Mouse (Mus musculus) testis, adult 10 weeks (tissue): ENCODE data around the gene Tas2r121. TPM values are rescaled to one million over a fixed set of nuclear protein-coding genes. Genes with fewer than 3 reads are reported as not detected.

Experiments
- polyA plus RNA-seq: library from polyadenylated mRNA; stranded (reverse); fragments of 350-450 nt; fragmentation: Illumina TruSeq; extraction: RNeasy Lipid Tissue Mini Kit (QIAGEN cat#74804); gene quantifications from one replicate; pipeline ENCODE4 v1.2.3, GENCODE M21; 2014; ENCODE audit warnings: low read depth, low replicate concordance

Tas2r121 gene
- polyA plus RNA-seq: not detected

DNA sequence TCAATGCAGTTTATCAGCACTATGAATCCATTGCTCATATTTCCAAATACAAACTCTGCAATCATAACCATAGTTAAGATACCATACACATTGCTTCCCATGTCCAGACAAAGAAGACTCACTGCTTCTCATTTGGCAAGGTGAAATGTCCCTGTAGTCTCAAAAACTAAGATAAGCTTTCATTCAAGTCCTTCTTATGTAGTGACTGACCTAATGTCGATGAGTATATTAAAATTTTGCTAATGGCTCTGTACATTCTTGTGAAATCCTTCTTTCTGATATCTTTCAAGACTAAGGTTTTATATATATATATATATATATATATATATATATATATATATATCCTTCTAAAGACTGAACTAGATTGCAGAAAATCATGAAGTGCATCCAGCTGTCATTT, at the start of gene Tas2r121:
Tas2r121 (minus strand) TSS at position 101 of the 400 bp plus-strand sequence.

DNA sequence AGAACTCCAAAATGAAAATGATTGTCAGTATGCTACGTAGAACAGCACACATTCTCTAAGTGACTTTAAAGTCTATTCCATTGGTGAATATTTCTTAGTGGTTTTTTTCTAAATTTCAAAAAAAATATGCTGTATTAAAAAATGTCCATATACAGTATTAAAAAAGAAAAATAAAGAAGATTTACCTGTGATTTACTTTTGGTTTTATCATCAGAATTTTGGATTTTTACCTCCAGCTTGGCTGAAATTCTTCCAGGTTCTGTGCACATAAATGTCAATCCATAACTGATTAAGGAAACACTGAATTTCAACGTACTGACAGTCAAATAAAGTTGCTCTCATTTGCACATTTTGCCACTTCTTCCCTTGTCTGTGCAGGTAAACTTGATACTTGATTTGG, 37.1 kb upstream of the Tas2r121 start, which contains the start of gene Tas2r115:
Tas2r115 (minus strand) TSS at position 101 of the 400 bp plus-strand sequence.

DNA sequence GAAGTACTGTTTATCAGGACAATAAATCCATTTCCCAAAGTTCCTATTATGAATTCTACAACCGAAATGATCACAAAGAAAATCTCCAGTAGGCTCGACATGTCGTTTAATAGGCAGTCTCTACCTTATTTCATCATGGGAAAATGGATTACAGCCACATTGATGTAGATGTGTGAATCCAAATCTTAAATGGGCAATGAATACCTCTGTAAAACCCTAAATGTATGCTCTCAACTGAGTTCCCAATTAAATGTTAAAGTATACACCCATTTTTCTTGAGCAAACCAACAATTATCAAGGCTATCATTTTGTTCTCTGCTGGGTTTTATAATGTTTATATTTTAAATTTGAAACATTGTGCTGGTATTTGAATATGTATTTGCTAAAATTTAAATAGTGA, 11.0 kb upstream of the Tas2r121 start, which contains the start of gene Tas2r122:
Tas2r122 (minus strand) TSS at position 101 of the 400 bp plus-strand sequence.

DNA sequence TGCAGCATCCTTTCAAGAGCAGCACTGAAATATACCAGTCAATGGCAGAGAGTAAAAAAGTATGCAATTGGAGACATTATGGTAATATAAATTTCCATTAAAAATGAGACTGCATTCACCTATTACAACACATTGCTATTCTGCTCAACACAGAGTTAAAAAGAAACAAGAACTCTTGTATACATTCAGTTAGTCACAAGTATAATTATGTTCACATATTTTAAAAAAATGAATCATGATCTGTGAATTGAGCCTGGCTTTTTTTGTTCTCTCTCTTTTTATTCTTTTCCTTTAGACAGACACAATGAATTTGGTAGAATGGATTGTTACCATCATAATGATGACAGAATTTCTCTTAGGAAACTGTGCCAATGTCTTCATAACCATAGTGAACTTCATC, 44.2 kb downstream of the Tas2r121 start, which contains the start of gene Tas2r120:
Tas2r120 (plus strand) TSS at position 301 of the 400 bp plus-strand sequence.

DNA sequence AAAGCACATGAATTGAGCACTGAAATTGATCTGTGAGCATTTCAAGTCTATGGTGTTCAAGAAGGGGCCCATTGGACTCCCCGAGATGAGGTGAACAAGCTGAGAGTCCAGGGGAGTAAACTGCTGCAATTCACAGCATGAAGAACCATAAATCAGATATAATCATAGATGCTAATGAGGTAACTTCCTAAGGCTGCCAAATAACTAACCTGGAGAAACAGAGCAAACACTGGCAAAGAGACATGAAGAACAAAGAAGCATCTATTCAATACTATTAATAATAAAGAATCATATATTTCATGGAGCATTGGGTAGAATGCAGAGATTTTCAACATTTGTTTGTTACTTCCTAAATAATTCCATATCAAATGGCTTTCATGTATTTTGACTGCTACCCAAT, 49.4 kb downstream of the Tas2r121 start, which contains the start of gene A630073D07Rik:
A630073D07Rik (minus strand) TSS at position 101 of the 400 bp plus-strand sequence.

Other genes starting within 250 kb of the Tas2r121 start
- not detected for gene Prh1, start 131.2 kb downstream of the Tas2r121 start, polyA plus RNA-seq
- gene Prp2, start 105.1 kb downstream of the Tas2r121 start, polyA plus RNA-seq: not detected
- gene A630073D07Rik, start 49.5 kb downstream of the Tas2r121 start, polyA plus RNA-seq: not detected
- not detected for gene Tas2r120, start 44.1 kb downstream of the Tas2r121 start, polyA plus RNA-seq
- not detected for gene Tas2r122, start 10.9 kb upstream of the Tas2r121 start, polyA plus RNA-seq
- not detected for gene Tas2r115, start 37.0 kb upstream of the Tas2r121 start, polyA plus RNA-seq
- gene Tas2r124, start 53.7 kb upstream of the Tas2r121 start, polyA plus RNA-seq: not detected
- not detected for gene Tas2r102, start 61.1 kb upstream of the Tas2r121 start, polyA plus RNA-seq
- gene Tas2r136, start 77.2 kb upstream of the Tas2r121 start, polyA plus RNA-seq: not detected
- gene Tas2r117, start 101.8 kb upstream of the Tas2r121 start, polyA plus RNA-seq: not detected
- gene Tas2r123, start 146.1 kb upstream of the Tas2r121 start, polyA plus RNA-seq: not detected
- gene Tas2r116, start 154.4 kb upstream of the Tas2r121 start, polyA plus RNA-seq: not detected
- gene Tas2r110, start 167.0 kb upstream of the Tas2r121 start, polyA plus RNA-seq: not detected
- not detected for gene Tas2r113, start 192.0 kb upstream of the Tas2r121 start, polyA plus RNA-seq
- 0.39 TPM for gene Tas2r125, start 208.6 kb upstream of the Tas2r121 start, polyA plus RNA-seq